Mouse (Mus musculus) right cerebral cortex, postnatal 4 days (tissue): ENCODE data around the gene Ly6g6c.
"Not testable (repeated sequence)": the region's sequence is repeated elsewhere in the genome, so short reads cannot be mapped to it uniquely, and the experiment has no call there.

Source experiments
- DNase-seq: peaks from one replicate; pipeline ENCODE4 v3.0.0-alpha.2; 2022

Gene Ly6g6c

DNA sequence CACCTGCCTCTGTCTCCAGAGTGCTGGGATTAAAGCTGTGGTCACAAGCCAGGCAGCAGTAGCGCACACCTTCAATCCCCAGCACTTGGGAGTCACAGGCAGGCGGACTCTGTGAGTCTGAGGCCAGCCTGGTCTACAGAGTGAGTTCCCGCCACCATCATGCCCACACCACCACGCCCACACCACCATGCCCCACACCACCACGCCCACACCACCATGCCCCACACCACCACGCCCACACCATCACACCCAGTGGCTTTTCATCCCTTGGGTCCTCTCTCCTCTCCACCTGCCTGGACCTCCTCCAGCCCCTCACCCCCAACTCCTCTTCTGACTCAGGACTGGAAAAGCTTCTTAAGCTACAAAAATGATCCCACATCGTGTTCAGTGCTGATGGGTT is 33.3 kb upstream of the Ly6g6c start:
- DNase-seq: no peak

DNA sequence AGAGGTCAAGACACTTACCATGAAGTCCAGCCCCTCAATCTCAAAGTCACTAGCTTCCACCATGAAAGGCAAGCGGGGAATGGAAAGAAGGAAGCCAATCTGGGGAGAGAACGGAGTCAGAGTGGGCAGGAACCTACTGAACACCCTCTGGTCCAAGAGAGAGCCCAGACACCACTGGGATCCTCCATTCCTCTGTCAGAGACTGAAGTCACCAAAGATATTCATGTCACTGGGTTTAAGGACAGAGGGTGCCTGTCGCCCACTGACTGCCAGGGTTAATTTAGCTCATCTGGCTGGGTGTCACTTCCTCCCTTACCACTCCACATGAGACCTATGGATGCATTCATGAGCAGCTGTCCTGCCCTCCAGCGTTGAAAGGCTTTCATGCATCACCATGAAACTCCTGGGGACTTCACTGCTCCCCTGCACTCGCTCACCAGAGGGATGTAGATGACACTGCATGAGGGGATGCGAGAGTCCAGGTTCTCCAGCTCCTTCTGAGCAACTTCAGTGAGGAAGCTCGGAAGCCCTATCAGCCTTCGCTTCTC is 32.8 kb upstream of the Ly6g6c start:
- DNase-seq: no peak

DNA sequence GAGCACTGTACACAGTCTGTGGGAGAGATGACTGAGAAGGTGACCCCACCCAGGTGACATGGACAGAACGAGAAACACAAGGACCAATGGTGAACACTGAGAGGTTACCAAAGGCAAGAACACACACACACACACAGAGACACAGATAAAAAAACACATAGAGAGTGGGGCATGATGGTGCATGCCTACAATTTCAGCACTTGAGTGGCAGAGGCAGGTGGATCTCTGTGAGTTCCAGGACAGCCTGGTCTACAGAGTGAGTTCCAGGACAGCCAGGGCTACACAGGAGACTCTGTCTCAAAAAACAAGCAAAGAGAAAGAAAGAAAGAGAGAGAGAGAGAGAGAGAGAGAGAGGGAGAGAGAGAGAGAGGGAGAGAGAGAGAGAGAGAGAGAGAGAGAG is 31.5 kb upstream of the Ly6g6c start:
- not testable (repeated sequence) for DNase-seq

DNA sequence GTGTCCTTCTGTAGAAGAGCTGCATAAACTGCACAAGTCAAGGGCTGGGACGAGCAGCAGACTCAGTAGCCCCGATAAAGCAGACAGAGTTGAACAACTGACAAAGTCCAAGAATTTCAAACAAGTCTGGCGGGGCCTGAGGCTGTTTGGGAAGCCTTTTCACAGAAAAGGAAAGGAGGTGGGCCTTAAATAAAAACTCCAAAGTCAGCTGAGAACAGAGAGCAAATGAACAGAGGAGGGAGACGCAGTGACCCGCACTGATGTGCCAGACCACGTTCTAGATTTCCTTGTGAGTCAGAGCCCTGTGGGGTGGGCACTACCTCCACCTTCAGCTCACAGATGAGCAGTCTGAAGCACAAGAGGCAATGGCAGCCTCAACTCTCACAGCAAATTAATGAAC is 30.3 kb upstream of the Ly6g6c start:
- DNase-seq: no peak

DNA sequence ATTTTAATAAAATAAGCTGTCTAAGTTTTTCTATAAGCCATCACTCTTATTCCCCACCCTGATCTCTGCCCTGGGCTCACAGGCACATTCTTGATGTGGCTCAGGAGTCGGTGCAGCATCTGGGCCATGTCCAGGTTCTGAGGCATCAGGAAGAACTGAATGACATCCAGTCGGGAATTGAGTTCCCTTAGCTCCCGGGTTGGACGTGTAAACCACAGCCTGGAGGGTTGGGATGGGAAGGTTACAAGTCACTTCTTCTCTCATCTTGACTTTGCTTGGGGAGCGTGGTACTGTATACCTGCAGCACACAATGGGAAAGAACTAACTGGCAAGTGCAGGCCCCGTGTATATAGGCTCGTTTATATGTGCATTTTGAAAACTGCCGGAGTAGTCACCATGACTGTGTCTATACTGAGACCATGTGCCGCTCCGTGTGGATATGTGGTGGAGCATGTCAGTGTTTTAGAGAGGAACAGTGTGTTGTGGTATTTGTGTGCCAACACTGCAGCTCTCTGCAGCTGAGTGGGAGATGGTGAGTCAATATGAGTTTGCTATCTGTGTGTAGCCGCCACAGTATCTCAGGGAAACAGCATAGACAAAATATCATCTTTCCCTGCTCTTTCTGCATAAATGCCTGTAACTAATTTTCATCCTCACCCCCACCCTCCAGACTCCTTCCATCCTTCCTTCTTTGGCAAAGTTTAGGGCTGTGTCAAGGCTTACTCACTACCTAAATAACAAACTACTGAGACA is 25.9 kb upstream of the Ly6g6c start:
- DNase-seq: no peak

DNA sequence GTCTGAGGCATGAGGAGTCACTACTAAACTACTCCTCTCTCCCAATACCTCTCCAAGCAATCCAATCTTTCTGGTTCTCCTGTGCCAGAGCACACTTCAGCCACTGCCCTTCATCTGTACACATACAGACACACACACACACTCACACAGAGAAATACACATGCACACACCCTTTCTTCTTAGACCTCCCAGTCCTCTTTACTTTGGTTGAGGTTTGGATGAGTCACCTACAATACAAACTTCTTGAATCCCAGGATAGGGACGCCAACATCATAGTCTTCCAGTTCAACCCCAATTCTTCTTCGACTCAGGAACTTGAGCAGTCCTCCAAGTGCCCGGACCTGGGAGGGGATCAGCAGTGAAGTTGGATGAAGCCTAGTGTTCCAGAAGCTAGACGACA is 21.4 kb upstream of the Ly6g6c start:
- no peak for DNase-seq

DNA sequence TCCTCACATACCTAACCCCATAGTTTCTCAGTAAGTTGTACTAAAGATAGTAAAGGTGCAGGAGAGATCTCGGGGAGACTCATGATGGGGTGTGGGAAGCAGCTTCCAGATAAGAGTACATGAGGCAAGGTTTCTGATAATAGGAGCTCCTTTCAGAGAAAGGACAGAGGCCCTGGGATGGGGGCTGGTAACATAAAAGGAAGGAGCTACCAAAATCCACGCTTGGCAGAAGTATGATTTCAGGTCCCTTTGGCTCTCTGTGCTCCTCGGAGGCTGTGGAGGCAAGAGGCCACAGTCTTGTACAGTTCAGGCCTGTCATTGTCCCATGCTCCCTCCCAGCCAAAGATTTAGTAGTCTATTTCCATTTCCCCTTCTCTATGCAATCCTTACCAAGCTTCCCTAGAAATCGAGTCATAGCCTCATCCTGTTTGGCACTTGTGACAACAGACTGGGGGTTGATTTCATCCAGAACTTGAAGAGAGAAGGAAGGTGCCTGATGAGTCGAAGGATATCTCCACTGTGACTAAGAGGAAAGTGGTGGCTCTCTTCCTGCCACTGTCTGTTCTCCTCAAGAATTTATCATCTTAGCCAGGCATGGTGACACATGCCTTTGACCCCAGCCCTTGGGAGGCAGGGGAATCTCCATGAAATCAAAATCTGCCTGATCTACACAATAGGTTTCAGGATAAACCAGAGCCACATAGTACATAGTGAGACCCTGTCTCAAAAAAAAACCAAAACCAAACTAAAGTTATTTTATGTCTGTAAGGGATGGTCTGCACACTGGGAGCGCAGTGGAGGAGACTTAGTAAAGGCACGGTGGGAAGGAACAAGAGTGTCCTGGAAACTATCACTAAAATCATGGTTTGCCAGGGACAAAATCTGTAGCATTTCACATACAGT is 20.0 kb upstream of the Ly6g6c start:
- DNase-seq: no peak

DNA sequence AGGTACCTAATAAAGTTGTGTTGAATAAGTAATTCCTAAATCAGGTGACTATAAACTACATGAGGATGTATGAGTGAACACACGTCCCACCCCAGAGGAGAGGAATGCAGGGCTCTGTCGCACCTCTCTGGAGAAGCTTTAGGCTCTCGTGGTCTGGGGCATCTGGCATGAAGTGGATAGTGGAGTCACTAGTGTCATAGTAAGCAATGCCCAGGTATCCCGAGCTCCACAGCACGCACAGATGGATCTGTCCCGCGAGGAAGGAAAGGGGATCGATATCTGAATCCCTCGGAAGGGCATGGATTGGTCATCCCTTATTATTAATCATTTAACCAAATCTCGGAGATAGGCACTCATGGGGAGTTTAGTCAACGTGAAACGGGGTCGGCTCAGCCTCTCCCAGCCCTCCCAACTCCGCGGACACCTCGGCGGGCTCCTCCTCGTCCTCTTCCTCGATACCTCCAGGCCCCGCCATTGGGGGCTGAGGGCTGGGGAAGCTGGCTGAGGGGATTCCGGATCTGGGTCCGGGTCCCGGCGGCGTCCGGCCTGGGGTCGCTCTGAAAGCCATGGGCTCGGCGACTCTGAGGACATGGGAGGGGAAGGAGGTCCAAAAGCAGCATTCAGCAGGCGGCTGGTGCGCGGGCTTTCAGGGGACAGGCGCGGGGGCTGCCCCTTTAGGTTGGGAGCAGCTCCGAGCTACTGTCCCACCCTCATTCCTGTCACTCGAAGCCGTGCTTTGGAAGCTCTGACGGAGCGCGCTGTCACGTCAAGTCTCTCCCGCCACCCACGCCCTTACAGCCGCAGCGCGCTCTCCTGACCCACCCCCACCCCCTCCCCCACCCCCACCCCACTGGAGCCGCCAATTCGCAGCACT is 19.1 kb upstream of the Ly6g6c start:
- peak; percentile 44 for DNase-seq

DNA sequence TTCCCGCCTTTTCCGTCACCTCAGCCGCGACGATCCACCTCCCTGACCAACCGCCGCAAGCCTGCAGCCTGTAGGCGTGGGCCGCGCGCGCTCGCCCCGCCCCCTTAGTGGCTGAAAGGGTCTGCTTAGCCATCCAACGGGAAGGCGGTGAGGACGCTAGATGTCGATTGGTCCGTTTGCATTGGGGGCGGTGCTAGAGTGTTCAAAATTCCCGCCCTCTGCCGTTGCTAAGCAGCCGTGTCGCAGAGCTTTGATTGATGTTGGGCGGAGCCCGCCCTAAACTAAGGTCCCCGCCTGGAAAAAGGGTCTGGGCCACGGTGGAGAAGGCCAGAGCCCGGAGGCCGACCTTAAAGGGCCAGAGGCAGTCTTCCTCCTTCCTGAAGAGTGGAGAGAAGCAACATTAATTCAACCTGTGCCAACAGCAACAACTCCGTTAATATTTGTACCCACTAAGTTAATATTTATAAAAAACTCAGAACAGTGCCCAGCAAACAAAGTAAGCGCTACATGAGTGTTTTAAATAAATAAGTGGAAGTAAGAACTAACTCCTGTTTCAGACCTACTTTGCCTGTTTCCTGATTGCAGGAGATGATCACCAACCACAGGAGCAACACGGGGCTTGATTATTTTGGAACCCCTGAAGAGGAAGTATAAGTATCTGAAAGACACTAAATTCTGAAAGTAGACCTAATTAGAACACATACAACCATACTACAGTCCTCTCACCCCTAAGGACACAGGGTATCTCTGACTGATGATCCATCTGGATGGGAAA is 18.3 kb upstream of the Ly6g6c start, which contains the start of gene Msh5:
Gene Msh5 (minus strand): TSS at position 65 of the 775 bp plus-strand sequence.
- DNase-seq: peak; percentile 93

DNA sequence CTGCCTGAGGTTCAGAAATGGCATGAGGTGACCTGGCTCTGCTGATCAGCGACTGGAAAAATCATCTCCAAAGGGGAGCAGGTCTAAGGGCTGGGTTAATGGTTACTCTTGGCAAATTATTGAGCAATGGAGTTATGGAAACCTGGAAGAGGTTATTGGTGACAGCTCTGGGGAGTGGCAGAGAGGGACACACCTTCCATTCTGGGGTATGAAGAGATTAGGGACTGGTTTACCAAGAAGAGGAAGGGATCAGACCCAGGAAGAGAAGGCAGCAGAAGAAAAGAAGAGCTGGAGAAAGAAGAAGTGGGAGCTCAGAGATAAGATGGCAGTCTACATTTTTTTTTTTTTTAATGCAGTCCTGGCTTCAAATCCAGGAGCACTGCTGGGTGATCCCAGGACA is 17.5 kb upstream of the Ly6g6c start:
- DNase-seq: no peak

DNA sequence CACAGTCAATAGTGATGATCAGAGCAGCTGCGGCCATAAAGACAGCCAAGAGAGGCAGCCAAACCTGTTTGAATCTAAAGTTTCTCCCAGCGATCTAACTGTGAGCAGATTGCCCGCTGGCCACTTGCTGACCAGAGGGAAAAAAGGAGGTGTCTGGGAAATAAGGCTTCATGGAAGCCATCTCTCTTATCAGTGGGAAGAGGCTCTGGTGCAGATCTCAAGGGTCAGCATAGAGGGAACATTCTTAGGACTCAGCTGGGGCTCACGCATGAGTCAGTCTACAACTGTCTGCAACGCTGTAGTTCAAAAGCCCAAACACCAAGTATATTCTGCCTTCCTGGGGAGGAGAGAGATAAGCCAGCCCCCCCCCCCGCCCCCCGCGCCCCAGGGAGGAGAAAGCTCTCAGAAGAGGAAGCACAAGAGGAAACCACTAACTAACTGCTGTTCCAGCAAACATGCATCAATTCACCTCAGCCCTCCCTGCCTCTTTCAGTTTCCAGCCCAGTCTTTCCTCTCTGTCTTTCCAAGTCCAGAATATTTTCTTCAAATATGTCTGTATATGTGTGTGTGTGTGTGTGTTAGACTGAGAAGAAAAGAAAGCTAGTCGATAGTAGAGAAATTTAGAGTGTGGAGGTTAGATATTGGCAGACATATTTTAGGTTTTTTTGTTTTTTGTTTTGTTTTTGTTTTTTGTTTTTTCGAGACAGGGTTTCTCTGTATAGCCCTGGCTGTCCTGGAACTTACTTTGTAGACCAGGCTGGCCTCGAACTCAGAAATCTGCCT is 16.8 kb upstream of the Ly6g6c start:
- DNase-seq: no peak

DNA sequence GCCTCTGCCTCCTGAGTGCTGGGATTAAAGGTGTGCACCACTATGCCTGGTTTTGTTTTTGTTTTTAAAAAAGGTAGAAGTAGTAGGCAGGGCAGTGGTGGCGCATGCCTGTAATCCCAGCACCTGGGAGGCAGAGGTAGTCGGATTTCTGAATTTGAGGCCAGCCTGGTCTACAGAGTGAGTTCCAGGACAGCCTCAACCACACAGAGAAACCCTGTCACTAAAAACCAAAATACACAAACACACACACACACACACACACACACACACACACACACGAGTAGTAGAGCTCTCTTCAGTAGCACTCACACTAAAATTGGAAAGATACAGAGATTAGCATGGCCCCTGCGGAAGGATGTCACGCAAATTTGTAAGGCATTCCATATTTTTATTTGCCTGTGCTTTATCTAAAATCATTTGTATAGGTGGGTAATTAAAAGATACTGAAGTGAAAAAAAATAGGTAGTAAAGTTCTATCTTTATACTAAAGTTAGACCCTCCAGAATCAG is 16.2 kb upstream of the Ly6g6c start:
- DNase-seq: no peak

DNA sequence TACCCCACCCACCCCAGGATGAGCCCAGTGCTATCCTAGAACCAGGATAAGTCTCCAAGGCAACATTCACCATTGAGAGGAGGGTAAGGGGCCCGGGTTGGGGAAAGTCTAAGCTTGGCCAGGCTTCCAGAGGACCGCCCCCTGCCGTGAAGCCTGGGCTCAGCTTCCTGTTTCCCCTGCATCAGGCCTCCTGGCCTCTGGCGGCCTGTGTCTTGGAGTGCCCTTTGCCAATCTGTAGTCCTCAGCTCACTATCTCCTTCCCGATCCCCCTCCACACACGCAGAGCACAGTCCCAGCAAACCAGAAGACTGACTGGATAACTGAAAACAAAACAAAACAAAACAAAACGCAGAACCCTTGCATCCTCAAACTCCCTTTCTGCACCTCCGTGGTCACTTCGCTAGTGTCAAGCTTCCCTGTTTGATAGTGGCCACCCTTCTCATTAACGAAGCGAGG is 15.6 kb upstream of the Ly6g6c start, which contains the start of gene Clic1:
Gene Clic1 (plus strand): TSS at position 406 of the 456 bp plus-strand sequence.
- no peak for DNase-seq

DNA sequence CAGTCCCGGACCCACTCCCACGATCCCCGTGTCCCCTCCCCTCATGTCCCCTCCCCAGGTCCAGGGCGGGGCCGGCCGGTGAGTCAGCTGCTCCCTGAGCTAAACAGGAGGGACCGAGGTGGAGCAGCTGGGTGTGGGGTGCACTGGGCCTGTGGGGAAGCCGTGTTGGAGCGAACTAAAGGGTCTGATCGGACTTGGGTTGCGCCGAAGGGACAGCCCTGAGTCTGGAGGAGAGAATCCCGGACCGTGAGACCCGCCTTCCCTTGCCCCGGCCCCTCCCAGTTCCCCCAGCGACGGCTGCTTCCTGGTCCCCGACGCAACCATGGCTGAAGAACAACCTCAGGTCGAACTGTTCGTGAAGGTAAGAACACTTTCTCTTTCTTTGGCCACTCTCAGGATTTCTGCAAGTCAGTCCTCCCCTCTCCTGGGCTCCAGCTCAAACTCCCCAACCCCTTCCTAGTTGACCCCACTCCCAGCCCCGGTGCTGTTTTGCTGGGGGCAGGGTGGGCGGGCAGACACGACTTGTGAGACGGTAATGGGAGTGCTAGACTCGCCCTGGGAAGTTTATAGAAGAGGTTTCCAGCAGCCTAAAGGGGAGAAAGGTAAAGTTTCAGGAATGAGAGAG is 14.9 kb upstream of the Ly6g6c start:
- no peak for DNase-seq

DNA sequence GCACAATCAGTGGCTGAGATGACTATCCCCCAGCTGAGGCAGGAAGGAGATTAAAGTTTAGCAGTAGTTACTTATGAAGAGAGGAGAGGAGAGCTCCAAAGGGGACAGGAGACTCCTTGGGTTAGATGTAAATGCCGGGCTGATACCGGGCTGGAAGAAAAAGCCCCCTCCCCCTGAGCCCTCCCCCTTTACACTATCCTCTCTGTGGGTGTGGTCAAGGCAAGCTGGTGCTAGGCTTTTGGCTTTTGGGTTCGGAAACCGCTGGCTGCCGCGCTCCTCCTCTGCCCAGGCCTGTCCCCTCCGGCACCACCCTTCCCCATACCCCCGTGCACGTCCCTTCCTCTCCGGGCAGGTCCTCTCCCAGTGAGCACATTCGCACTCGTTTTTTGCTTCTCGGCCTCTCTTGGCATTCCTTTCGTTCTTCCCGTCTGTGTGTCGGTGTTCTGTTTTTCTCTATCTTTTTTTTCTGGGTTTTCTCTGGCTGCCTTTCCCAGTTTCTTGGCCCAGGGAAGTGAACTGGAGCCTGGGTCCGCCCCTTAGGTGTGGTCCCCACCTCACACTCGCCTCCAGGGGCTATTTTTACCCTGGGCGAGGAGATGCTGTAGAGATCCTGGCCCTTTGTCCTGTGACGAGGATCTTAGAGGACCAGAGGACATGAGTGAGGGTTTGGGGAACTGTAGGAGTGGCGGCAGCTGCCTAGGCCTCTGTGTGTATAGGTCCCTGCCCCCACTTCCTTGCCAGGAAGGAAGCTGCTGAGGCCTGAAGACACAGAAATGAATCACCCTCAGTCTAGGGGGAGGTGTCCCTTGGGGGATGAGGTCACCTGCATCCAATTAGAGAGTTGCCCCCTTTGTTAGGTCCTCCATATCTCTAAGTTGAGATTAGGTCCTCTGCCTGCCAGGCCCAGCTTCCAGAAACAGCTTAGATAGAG is 13.8 kb upstream of the Ly6g6c start:
- DNase-seq: no peak

DNA sequence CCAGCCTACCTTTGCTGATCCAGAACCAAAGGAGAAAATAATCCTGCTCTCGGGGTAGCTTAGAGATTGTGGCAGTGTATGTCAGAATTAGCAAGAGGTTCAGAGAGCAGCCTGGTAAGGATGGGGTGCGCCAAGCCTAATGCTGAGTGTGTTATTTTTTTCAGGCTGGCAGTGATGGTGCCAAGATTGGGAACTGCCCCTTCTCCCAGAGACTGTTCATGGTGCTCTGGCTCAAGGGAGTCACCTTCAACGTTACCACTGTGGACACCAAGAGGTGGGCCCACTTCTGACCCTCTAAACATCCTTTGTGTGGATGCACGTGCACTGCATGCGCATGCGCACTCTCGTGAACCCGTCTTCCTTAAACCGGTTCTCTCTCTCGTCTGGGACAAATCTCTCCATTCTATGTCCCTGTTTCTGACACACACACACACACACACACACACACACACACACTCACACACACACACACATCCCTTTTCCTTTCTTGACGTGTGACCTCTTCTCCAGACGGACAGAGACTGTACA is 12.9 kb upstream of the Ly6g6c start:
- DNase-seq: no peak

DNA sequence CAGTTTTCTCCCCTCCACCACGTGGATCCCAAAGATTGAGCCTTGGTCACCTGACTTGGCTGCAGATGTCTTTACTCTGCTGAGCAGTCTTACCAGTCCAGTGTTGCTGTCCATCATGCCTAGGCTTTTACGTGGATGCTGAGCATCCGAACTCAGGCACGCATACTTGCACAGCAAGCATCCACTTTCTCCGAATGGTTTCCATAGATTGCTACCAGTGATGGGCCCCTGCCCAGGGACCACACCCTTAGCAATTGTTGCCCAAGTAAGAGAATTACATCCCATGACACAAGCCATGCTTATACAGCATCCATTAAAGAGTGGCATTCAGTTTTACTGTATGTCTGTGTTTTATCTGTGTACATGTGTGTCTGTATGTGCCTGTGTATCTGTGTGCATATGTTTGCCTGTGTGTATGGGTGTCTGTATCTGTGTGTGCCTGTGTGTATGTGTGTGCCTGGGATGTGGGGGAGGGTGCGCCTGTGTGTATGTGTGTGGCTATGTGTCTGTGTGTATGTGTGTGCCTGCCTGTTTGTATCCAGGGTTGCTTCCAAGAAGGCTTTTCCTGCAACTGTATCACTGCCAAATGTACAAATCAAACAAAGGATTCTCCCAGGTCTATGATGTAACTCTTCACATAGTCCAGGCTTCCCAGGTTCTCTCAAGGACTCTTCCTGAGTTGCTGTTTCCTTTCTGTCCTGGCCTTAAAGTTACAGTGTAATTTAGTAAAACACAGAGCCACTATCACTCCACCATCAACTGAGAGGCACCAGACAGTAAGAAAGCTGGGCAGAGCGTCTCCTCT is 9.3 kb upstream of the Ly6g6c start:
- no peak for DNase-seq

DNA sequence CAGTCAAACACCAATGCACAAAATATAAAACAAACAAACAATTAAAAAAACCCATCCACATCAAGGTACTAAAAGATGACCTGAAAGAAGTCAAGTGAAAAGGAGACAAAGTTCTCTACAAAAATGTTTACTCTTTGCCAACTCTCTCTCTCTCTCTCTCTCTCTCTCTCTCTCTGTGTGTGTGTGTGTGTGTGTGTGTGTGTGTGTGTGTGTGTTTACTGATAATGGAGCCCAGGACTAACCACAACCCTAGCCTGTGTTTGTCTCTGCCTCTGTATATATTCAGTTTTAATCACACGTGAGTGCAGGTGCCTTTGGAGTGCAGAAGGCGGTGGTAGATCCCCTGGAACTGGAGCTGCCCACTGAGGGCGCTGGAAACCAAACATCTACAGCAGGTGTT is 8.1 kb upstream of the Ly6g6c start:
- no peak for DNase-seq
